Mouse (Mus musculus) forebrain, embryonic 14.5 days (tissue): Measurements from ENCODE around the gene Ccr1l1. TPM values are rescaled to one million over a fixed set of nuclear protein-coding genes. Genes with fewer than 3 reads are reported as not detected.
"Not testable (repeated sequence)": the region's sequence is repeated elsewhere in the genome, so short reads cannot be mapped to it uniquely, and the experiment has no call there.

ENCODE experiments used
- ATAC-seq: fragments of 200-750 bp; cut with Nextera tagmentation; 2 replicates; pipeline ENCODE4 v1.8.0; 2017; ENCODE audit warnings: mild to moderate bottlenecking, moderate library complexity
- DNase-seq: peaks from one replicate; pipeline ENCODE4 v3.0.0-alpha.2; 2015; ENCODE audit warnings: low spot score
- H3K27ac ChIP-seq: fragments of 300-500 bp; sonication (generic); 2 replicates; pipeline ENCODE4 v1.5.1; 2014; ENCODE audit warnings: low read depth, mild to moderate bottlenecking, control low read depth, low read length, moderate library complexity
- H3K27me3 ChIP-seq: fragments of 300-500 bp; sonication (generic); replicated peaks from 2 replicates; pipeline ENCODE4 v1.6.1; 2014; ENCODE audit warnings: low read length, control low read depth, mixed read lengths; ENCODE audit not compliant: control insufficient read depth, insufficient read depth
- H3K36me3 ChIP-seq: fragments of 300-500 bp; sonication (generic); 2 replicates; pipeline ENCODE4 v1.6.1; 2014; ENCODE audit warnings: low read length, control low read depth; ENCODE audit not compliant: control insufficient read depth, insufficient read depth
- H3K4me1 ChIP-seq: fragments of 300-500 bp; sonication (generic); 2 replicates; pipeline ENCODE4 v1.6.1; 2014; ENCODE audit warnings: antibody characterized with exemption, low read length, control low read depth; ENCODE audit not compliant: control insufficient read depth, insufficient read depth
- H3K4me2 ChIP-seq: fragments of 300-500 bp; sonication (generic); 2 replicates; pipeline ENCODE4 v1.6.1; 2014; ENCODE audit warnings: mild to moderate bottlenecking, control low read depth, low read length
- H3K4me3 ChIP-seq: fragments of 300-500 bp; sonication (generic); 2 replicates; pipeline ENCODE4 v1.5.1; 2014; ENCODE audit warnings: low read depth, low read length, control low read depth
- H3K9ac ChIP-seq: fragments of 300-500 bp; sonication (generic); 2 replicates; pipeline ENCODE4 v1.6.1; 2014; ENCODE audit warnings: mild to moderate bottlenecking, low read length, control low read depth, moderate library complexity
- H3K9me3 ChIP-seq: fragments of 300-500 bp; sonication (generic); replicated peaks from 2 replicates; pipeline ENCODE4 v1.6.1; 2016; ENCODE audit warnings: low read length, control low read depth, mixed read lengths; ENCODE audit not compliant: control insufficient read depth
- WGBS: fragments of 180-500 bp; shearing (Covaris S2); extraction: QIAGEN DNeasy Blood & Tissue Kit; methylation state at CpG from one replicate; pipeline ENCODE4 v1.1.7; 2014; 5-methylcytosine and 5-hydroxymethylcytosine counted together
- polyA plus RNA-seq: library from polyadenylated mRNA; unstranded; fragments of >200 nt; fragmentation: Nextera tagmentation; extraction: Ambion mirVana; gene quantifications from 2 replicates; pipeline ENCODE4 v1.2.1, GENCODE M21; 2014

Ccr1l1 gene
- polyA plus RNA-seq, 1 experiment from 2014 or later = not detected

DNA sequence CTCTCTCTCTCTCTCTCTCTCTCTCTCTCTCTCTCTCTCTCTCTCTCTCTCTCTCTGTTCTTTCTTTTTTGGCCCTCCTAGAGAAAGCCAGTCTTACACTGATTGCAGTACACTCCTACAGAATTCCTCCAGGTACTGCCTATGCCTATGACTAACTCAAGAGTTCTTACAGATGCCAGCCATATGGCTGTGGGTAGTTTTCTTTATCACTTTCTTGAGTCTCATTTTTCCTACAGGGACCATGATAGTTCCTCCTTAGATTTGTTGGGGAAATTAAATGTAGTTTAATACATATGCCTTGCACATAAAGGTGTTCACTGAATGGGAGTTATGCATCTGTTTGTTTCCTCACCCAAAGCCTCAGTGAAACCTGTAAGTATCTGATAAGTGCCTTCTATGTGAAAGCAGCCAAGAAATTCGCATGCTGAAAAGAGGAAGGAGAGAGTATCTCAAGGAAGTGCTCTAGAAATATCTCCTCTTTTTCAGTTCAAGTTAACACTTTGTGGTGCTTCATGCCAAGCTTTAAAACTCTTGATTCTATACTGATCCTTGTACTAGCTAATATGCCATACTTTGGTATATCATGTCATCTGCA lies 13.2 kb upstream of the Ccr1l1 start:
- no peak overlapping the region for H3K27ac ChIP-seq
- H3K36me3 ChIP-seq = no peaks in the 10 kb centered on the region
- H3K4me1 ChIP-seq = no peaks in the 10 kb centered on the region
- no peaks in the 10 kb centered on the region for H3K9me3 ChIP-seq
- no peak overlapping the region for H3K4me3 ChIP-seq
- no peak overlapping the region for H3K4me2 ChIP-seq
- WGBS = 57% methylated on average over 1 of the region's 1 CpGs
- DNase-seq (no peak), ATAC-seq (no peak)
- H3K9ac ChIP-seq = no peak overlapping the region
- H3K27me3 ChIP-seq = no peaks in the 10 kb centered on the region

DNA sequence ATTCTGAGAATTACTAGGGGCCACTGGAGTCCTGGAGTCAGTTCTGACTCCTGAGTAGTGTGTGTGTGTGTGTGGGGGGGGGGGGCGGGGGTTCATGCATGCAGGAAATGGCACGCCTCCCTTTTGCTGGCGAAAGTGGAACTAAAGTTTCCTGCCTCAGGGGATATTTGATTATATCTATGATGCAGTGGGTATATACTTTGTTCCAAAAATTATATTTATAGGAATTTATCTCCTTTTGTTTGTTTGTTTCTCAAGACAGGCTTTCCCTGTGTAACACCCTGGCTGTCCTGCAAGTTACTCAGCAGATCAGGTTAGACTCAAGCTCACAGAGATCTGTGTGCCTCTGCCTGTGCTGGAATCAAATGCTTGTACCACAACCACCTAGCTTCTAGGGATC lies 11.5 kb upstream of the Ccr1l1 start:
- WGBS = 82% methylated on average over 3 of the region's 3 CpGs
- Histone ChIP-seq H3K4me1 (no peaks in the 10 kb centered on the region), H3K9ac (no peak overlapping the region), H3K27ac (no peak overlapping the region), H3K9me3 (no peaks in the 10 kb centered on the region), H3K36me3 (no peaks in the 10 kb centered on the region), H3K27me3 (no peaks in the 10 kb centered on the region), H3K4me2 (no peak overlapping the region), H3K4me3 (no peak overlapping the region)
- DNase-seq (no peak), ATAC-seq (no peak)

DNA sequence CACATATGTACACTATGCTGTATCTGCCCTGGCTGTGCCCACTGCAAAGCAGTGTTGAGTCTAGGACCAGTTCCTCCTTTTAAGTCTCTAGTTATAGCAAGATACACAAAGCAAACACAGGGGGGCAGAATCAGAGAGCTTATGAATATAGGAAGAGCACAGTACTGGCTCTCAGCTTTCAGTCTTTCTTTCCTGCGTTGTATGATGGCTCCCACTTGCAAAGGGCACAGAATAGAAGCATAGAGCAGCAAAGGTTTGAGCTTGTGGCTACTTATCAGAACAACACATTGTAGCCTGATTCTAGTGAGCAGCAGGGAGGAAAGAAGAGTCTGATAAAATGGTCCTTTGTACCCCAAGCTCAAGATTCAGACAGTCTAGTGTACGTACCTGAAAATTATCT lies 8.0 kb upstream of the Ccr1l1 start:
- Histone ChIP-seq H3K9me3 (no peaks in the 10 kb centered on the region), H3K4me3 (no peak overlapping the region), H3K4me2 (no peak overlapping the region), H3K27ac (no peak overlapping the region), H3K36me3 (no peaks in the 10 kb centered on the region), H3K27me3 (no peaks in the 10 kb centered on the region), H3K9ac (no peak overlapping the region), H3K4me1 (no peaks in the 10 kb centered on the region)
- ATAC-seq (no peak), DNase-seq (no peak)
- 76% methylated on average over 2 of the region's 2 CpGs for WGBS

DNA sequence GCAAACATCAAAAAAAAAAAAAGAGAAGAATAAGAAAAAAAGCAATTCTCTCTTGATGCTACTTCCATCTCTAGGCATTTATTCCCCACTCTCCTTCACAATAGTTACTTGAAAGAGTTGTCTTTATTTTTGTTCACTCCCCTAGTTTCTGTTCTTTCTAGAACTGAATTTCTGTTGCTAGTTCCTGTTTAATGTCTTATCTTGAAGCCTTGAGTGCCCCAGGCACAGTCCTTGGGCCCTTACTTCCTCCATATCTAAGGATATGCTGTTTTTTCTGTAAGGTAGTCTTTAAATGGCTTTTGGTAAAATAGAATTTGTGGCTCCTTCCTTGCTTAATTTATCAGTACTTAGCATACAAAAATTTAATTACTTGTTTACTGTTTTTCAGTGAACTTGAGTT lies 6.7 kb upstream of the Ccr1l1 start:
- no peaks in the 10 kb centered on the region for H3K9me3 ChIP-seq
- no peak overlapping the region for H3K9ac ChIP-seq
- H3K36me3 ChIP-seq = no peaks in the 10 kb centered on the region
- H3K4me1 ChIP-seq = no peaks in the 10 kb centered on the region
- no peak overlapping the region for H3K4me3 ChIP-seq
- H3K27me3 ChIP-seq = no peaks in the 10 kb centered on the region
- ATAC-seq (no peak), DNase-seq (no peak)
- H3K4me2 ChIP-seq = no peak overlapping the region
- H3K27ac ChIP-seq = no peak overlapping the region

DNA sequence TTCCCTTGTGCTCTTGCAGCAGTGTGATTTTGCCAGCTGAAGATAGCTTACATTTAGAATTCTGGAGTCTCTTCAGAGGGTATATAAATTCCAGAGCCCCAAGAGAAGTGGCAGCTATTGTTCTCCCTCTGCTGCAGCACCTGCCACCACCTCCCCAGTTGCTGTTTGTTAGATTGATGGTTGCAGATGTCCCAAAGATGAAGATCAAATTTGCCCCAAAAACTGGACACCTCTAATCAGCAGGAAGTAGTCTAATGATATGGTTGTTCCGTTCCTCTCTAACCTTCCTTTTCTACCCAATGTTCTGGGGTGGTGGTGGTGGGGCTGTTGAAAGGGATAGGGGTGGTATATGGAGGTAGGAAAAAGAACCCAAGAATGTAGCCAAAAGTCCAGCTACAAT lies 4.5 kb upstream of the Ccr1l1 start:
- no peak overlapping the region for H3K27ac ChIP-seq
- no peak overlapping the region for H3K9ac ChIP-seq
- ATAC-seq = no peak
- no peaks in the 10 kb centered on the region for H3K9me3 ChIP-seq
- WGBS = 96% methylated on average over 1 of the region's 1 CpGs
- no peak overlapping the region for H3K4me3 ChIP-seq
- no peaks in the 10 kb centered on the region for H3K36me3 ChIP-seq
- DNase-seq = no peak
- no peaks in the 10 kb centered on the region for H3K4me1 ChIP-seq
- no peaks in the 10 kb centered on the region for H3K27me3 ChIP-seq
- H3K4me2 ChIP-seq = no peak overlapping the region

DNA sequence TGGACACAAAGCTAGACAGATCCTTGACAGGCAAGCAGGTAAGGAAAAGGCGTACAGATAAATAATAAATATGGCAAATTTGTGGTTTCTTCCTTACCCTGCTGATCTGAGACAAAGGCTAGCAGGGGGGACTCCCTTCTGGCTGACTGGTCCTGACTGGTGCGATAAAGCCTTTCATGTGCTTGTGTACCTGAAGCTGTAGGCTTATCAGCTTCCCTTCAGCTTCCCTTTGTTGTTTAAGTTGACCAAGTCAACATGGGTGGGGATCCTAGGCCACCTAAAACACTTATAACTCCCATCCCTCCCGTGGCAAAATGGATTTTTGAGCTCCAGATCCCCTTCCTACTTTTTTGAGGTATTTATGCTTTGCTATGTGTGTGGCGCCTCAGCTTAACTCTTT lies 3.7 kb upstream of the Ccr1l1 start:
- Histone ChIP-seq H3K27ac (no peak overlapping the region), H3K9ac (no peak overlapping the region), H3K27me3 (no peaks in the 10 kb centered on the region), H3K4me3 (no peak overlapping the region), H3K9me3 (no peaks in the 10 kb centered on the region), H3K36me3 (no peaks in the 10 kb centered on the region), H3K4me1 (no peaks in the 10 kb centered on the region), H3K4me2 (no peak overlapping the region)
- WGBS = 73% methylated on average over 4 of the region's 4 CpGs
- no peak for ATAC-seq
- no peak for DNase-seq

DNA sequence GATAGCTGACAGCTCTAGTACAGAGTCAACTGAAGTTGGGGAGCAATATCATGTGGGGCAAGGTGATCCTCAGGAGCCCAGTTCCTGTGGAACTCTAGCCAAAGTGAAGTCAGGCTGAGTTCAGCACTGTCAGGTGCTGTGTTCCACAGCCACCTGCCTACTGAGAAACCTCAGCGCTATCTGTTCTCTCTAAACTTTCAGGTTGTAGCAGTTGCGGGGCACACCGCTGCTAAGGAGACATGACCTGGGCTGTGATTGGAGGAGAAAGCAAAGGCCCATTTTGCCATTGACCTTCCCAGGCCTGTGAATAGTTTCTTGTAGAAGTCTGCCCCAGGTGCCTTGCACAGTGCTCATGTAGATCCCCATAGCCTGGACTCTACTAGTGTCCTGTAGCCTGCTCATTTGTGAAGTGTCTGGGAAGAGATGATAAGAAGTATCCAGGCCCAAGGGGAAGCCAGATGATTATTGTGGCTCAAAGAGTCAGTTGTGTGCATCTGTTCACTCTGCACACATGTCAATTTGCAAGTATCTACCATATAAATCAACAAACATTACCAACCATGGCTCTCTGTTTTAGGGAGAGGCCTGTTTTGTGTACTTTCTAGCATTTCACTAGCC lies 2.8 kb upstream of the Ccr1l1 start:
- not testable (repeated sequence) for H3K36me3 ChIP-seq, H3K4me2 ChIP-seq, H3K4me3 ChIP-seq, H3K27me3 ChIP-seq, ATAC-seq, H3K27ac ChIP-seq, DNase-seq, H3K9ac ChIP-seq, H3K4me1 ChIP-seq, H3K9me3 ChIP-seq
- no CpG with 5 or more reads among the region's 3 CpGs for WGBS

DNA sequence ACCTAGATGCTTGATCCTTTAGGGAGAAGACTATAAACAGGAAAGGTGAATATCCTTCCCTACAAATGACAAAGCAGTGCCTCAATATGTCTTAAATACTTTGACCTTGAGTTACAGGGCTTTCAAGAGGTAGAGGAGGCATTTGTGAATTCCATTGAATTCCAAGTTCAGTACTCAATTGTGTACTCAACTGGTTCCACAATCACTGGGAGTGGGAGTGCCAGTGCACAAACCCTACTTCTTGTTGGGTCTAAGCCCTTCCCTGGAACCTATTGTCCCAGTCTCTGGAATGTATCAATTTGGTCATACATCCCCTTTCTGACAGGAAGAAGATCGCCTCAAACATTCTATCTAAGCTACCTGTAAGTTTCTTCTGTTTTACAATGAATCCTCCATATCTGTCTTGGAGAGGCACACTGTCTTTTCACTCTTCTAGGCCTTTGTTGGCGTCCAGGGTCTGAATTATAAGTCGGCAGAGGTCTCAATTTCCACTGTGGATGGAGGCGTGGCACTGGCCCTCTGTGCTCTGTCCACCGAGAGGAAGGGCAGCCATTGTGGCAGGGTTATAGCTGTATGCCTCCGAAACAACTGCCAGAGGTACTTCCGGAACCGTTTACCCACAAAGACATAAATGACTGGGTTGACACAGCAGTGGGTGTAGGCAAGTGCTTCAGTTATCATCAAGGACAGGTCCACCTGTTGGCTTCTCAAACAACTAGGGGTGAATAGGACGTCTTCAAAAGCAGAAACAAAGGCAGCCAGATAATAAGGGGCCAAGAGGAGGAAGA lies 1.1 kb downstream of the Ccr1l1 start:
- ATAC-seq = no peak
- Histone ChIP-seq H3K4me1 (no peaks in the 10 kb centered on the region), H3K4me3 (no peak overlapping the region), H3K27me3 (no peaks in the 10 kb centered on the region), H3K9ac (no peak overlapping the region), H3K27ac (no peak overlapping the region), H3K9me3 (no peaks in the 10 kb centered on the region), H3K36me3 (no peaks in the 10 kb centered on the region), H3K4me2 (no peak overlapping the region)
- no peak for DNase-seq
- WGBS = 83% methylated on average over 9 of the region's 9 CpGs

DNA sequence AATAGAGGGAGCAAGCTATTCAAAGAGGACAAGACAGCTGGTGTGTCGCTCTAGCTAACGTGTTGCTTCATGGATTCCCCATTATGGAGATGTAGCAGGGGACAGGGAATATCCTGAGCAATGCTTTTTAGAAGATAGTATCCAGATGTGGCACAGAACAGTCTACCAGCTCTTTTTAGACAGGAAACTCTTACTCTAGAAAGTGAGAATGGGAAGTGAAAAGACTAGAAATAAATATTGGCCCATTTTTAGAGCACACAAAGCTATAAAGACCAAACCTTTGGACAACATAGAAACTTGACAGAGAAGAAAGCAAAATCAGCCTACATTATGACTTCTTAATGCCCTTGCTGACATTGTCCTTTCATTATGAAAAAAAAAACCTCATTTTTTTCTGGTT lies 2.6 kb downstream of the Ccr1l1 start:
- Histone ChIP-seq H3K27ac (no peak overlapping the region), H3K9me3 (no peaks in the 10 kb centered on the region), H3K36me3 (no peaks in the 10 kb centered on the region), H3K4me2 (no peak overlapping the region), H3K9ac (no peak overlapping the region), H3K4me1 (no peaks in the 10 kb centered on the region), H3K27me3 (no peaks in the 10 kb centered on the region), H3K4me3 (no peak overlapping the region)
- ATAC-seq = no peak
- 77% methylated on average over 2 of the region's 2 CpGs for WGBS
- DNase-seq = no peak
